In genomic region chr13:43478586-43478985, GRCm38 (mm10) we compare ENCODE assay signal across 8 mouse cellular contexts. TPM values are rescaled to one million over a fixed set of nuclear protein-coding genes. Genes with fewer than 3 reads are reported as not detected.
DNase-seq lines count a peak whose midpoint lies in the region; ATAC-seq and TF ChIP-seq lines count a peak whose summit lies in the region.

No protein-coding gene starts in this region.

- no peak for ATAC-seq in heart, embryonic 14.5 days (ENCODE audit: insufficient number of reproducible peaks, insufficient read depth, low FRiP score, low read depth)
- ATAC-seq in limb, embryonic 15.5 days (ENCODE audit: insufficient number of reproducible peaks, low FRiP score, low TSS enrichment, low read depth) = no peak
- ATAC-seq in neural tube, embryonic 15.5 days (ENCODE audit: low FRiP score) = no peak

- H3K36me3 ChIP-seq in heart, embryonic 14.5 days (ENCODE audit: control insufficient read depth, insufficient read depth, low read length) = 0 out of 2 replicates have a peak, but pooled peaks cover 3% of the 10 kb centered on the region
- H3K36me3 ChIP-seq in limb, embryonic 15.5 days = no peaks in the 10 kb centered on the region
- H3K36me3 ChIP-seq in neural tube, embryonic 15.5 days = no peaks in the 10 kb centered on the region

- peak overlapping the region; percentile 90 for H3K4me3 ChIP-seq in layer of hippocampus, adult 2 months
- peak overlapping the region; percentile 15 to 98; a peak in 3 of 4 replicates for H3K4me3 ChIP-seq in heart, embryonic 14.5 days (ENCODE audit: control insufficient read depth in 1 of 2, insufficient read depth in 1 of 2, low read depth in 1 of 2, low read length in 2 of 2)
- H3K4me3 ChIP-seq in limb, embryonic 15.5 days = peak overlapping the region; percentile 22
- H3K4me3 ChIP-seq in neural tube, embryonic 15.5 days (replicated peaks) = peak overlapping the region; percentile 39

- WGBS in heart, embryonic 14.5 days = 28% methylated on average over 8 of the region's 8 CpGs
- WGBS in limb, embryonic 15.5 days = 21% methylated on average over 8 of the region's 8 CpGs
- WGBS in neural tube, embryonic 15.5 days = 10% methylated on average over 8 of the region's 8 CpGs

- H3K4me1 ChIP-seq in heart, embryonic 14.5 days (ENCODE audit: control insufficient read depth in 2 of 2, insufficient read depth in 2 of 2, low read length in 2 of 2) = peaks cover 15 to 32% of the 10 kb centered on the region in 2 experiments
- H3K4me1 ChIP-seq in limb, embryonic 15.5 days = peaks cover 25% of the 10 kb centered on the region
- H3K4me1 ChIP-seq in neural tube, embryonic 15.5 days = peaks cover 46% of the 10 kb centered on the region

- no peak for TF ChIP-seq CTCF in layer of hippocampus, adult 2 months (conservative IDR thresholded peaks at IDR 0.05)

- H3K4me2 ChIP-seq in heart, embryonic 14.5 days (ENCODE audit: low read length) = peak overlapping the region; percentile 68
- peak overlapping the region; percentile 69 for H3K4me2 ChIP-seq in limb, embryonic 15.5 days
- peak overlapping the region; percentile 65 for H3K4me2 ChIP-seq in neural tube, embryonic 15.5 days

- no peaks in the 10 kb centered on the region for H3K27me3 ChIP-seq in heart, embryonic 14.5 days (ENCODE audit: control insufficient read depth, insufficient read depth, low read length)
- no peaks in the 10 kb centered on the region for H3K27me3 ChIP-seq in limb, embryonic 15.5 days
- no peaks in the 10 kb centered on the region for H3K27me3 ChIP-seq in neural tube, embryonic 15.5 days (replicated peaks)

- H3K27ac ChIP-seq in layer of hippocampus, adult 2 months = peak overlapping the region; percentile 94
- H3K27ac ChIP-seq in heart, embryonic 14.5 days (replicated peaks in 1 of 2; ENCODE audit: control insufficient read depth in 1 of 2, insufficient read depth in 1 of 2, low read depth in 2 of 2, low read length in 2 of 2) = peak overlapping the region; percentile 5 to 29; a peak in 2 of 4 replicates
- H3K27ac ChIP-seq in limb, embryonic 15.5 days = no peak overlapping the region
- peak overlapping the region; percentile 18; the same call in 1 of the 2 replicates for H3K27ac ChIP-seq in neural tube, embryonic 15.5 days (replicated peaks)

- H3K9ac ChIP-seq in heart, embryonic 14.5 days (ENCODE audit: low read length) = peak overlapping the region; percentile 99
- no peak overlapping the region for H3K9ac ChIP-seq in limb, embryonic 15.5 days
- peak overlapping the region; percentile 40 for H3K9ac ChIP-seq in neural tube, embryonic 15.5 days (replicated peaks)

- peak in 1 of 2 experiments; percentile 18 for DNase-seq in layer of hippocampus, adult 2 months (ENCODE audit: low spot score in 2 of 2)
- no peak for DNase-seq in layer of hippocampus, postnatal 14 days (ENCODE audit: low spot score in 2 of 2)
- peak; percentile 71 for DNase-seq in brain, adult 2 months (ENCODE audit: low read depth, low spot score)
- DNase-seq in spleen, postnatal 4 days (ENCODE audit: low spot score in 2 of 2) = no peak
- DNase-seq in layer of hippocampus, postnatal 25 days (ENCODE audit: extremely low spot score in 1 of 2, low spot score in 1 of 2) = no peak

- H3K9me3 ChIP-seq in heart, embryonic 14.5 days (ENCODE audit: control insufficient read depth, low read length) = no peaks in the 10 kb centered on the region
- no peaks in the 10 kb centered on the region for H3K9me3 ChIP-seq in limb, embryonic 15.5 days
- H3K9me3 ChIP-seq in neural tube, embryonic 15.5 days (replicated peaks) = no peaks in the 10 kb centered on the region

RNA-seq across cellular contexts. Expression of gene Ranbp9, which starts 2.5 kb away (rescaled TPM):
- 10 to 100 TPM; 82.5 to 85.2 TPM for total RNA-seq in layer of hippocampus, adult 2 months (2021)
- total RNA-seq in layer of hippocampus, postnatal 14 days (2021) = 10 to 100 TPM; 79.4 to 82.4 TPM
- polyA plus RNA-seq in heart, embryonic 14.5 days (2014; fragmentation: Nextera tagmentation; extraction: Ambion mirVana) = 8.8 and 13.7 TPM in 2 replicates
- polyA plus RNA-seq in limb, embryonic 15.5 days (2015; fragmentation: Nextera tagmentation; extraction: Ambion mirVana) = 8.1 and 8.8 TPM in 2 replicates
- polyA plus RNA-seq in neural tube, embryonic 15.5 days (2015; fragmentation: Nextera tagmentation; extraction: Ambion mirVana) = 10.3 and 12.9 TPM in 2 replicates
- 10 to 100 TPM; 81.4 to 82.4 TPM for total RNA-seq in layer of hippocampus, postnatal 25 days (2021)

Comparison
In these comparisons a context has a peak if more than half of its experiments do, and no peak if none do; other contexts are left out.
1. H3K4me3 ChIP-seq: peak in every context shown above with its lines; median percentile 90 in layer of hippocampus, adult 2 months; 56 in heart, embryonic 14.5 days; 39 in neural tube, embryonic 15.5 days; 22 in limb, embryonic 15.5 days.